Mouse (Mus musculus): Measurements from ENCODE around the gene Lrrc3.

The Lrrc3 gene

GRCm38 (mm10) chr10:77869651-77870050 lies 32.7 kb downstream of the Lrrc3 start:
- DNase-seq (ENCODE audit: low spot score in 2 of 2), result no peak

- DNase-seq (ENCODE audit: low spot score in 2 of 2), result no peak
These were observed 34.8 kb downstream of the Lrrc3 start for GRCm38 (mm10) chr10:77867546-77867945.

- DNase-seq (ENCODE audit: low spot score in 2 of 2), result no peak
These were observed 37.6 kb downstream of the Lrrc3 start for GRCm38 (mm10) chr10:77864762-77865143.

GRCm38 (mm10) chr10:77864067-77864761 lies 38.1 kb downstream of the Lrrc3 start:
- DNase-seq (ENCODE audit: low spot score in 2 of 2), result no peak

- no peak for DNase-seq (ENCODE audit: low spot score in 2 of 2)
These were observed 40.7 kb downstream of the Lrrc3 start, which contains the start of gene Gm3285 for GRCm38 (mm10) chr10:77861675-77862074. Gene Gm3285, plus strand, starts transcription at chr10:77861975.

GRCm38 (mm10) chr10:77852559-77852958 lies 49.8 kb downstream of the Lrrc3 start, which contains the start of gene Gm10318:
Gene Gm10318, plus strand, starts transcription at chr10:77852859.
- no peak for DNase-seq (ENCODE audit: low spot score in 2 of 2)
